Mouse (Mus musculus) kidney, postnatal 0 days (tissue): ENCODE data around the gene Arhgef3. TPM values are rescaled to one million over a fixed set of nuclear protein-coding genes. Genes with fewer than 3 reads are reported as not detected.

ENCODE experiments used
- ATAC-seq: fragments of 200-750 bp; cut with Nextera tagmentation; replicated peaks from 2 replicates; pipeline ENCODE4 v1.8.0; 2017; ENCODE audit warnings: low read depth, moderate number of reproducible peaks, moderate TSS enrichment, moderate library complexity; ENCODE audit not compliant: low FRiP score
- DNase-seq: peaks from one replicate; pipeline ENCODE4 v3.0.0-alpha.2; 2016; ENCODE audit warnings: low spot score
- H3K27ac ChIP-seq: fragments of 300-500 bp; sonication (generic); 2 replicates; pipeline ENCODE4 v1.5.1; 2014; ENCODE audit warnings: mild to moderate bottlenecking
- H3K27me3 ChIP-seq: fragments of 300-500 bp; sonication (generic); 2 replicates; pipeline ENCODE4 v1.6.1; 2014; ENCODE audit warnings: low read length, mixed read lengths; ENCODE audit not compliant: insufficient read depth
- H3K36me3 ChIP-seq: fragments of 300-500 bp; sonication (generic); 2 replicates; pipeline ENCODE4 v1.6.1; 2014; ENCODE audit warnings: low read length, mixed read lengths; ENCODE audit not compliant: insufficient read depth
- H3K4me1 ChIP-seq: fragments of 300-500 bp; sonication (generic); replicated peaks from 2 replicates; pipeline ENCODE4 v1.6.1; 2014; ENCODE audit warnings: antibody characterized with exemption, low read length, mixed read lengths; ENCODE audit not compliant: insufficient read depth
- H3K4me2 ChIP-seq: fragments of 300-500 bp; sonication (generic); 2 replicates; pipeline ENCODE4 v1.6.1; 2014; ENCODE audit warnings: mild to moderate bottlenecking, low read length, moderate library complexity, mixed read lengths
- H3K4me3 ChIP-seq: fragments of 300-500 bp; sonication (generic); replicated peaks from 2 replicates; pipeline ENCODE4 v1.5.1; 2014; ENCODE audit warnings: low read depth, low read length
- H3K9ac ChIP-seq: fragments of 300-500 bp; sonication (generic); 2 replicates; pipeline ENCODE4 v1.6.1; 2014; ENCODE audit warnings: low read depth, low read length
- H3K9me3 ChIP-seq: fragments of 300-500 bp; sonication (generic); replicated peaks from 2 replicates; pipeline ENCODE4 v1.6.1; 2016; ENCODE audit warnings: low read length, inconsistent platforms, mixed read lengths
- CTCF ChIP-seq: IDR thresholded peaks from 2 replicates; pipeline ENCODE4 v1.5.1; 2016; ENCODE audit warnings: antibody characterized with exemption, low read depth, mild to moderate bottlenecking, moderate library complexity
- WGBS: fragments of 180-500 bp; shearing (Covaris S2); extraction: QIAGEN DNeasy Blood & Tissue Kit; methylation state at CpG from one replicate; pipeline ENCODE4 v1.1.7; 2014; 5-methylcytosine and 5-hydroxymethylcytosine counted together
- polyA plus RNA-seq: library from polyadenylated mRNA; unstranded; fragments of >200 nt; fragmentation: Nextera tagmentation; extraction: Ambion mirVana; gene quantifications from 2 replicates; pipeline ENCODE4 v1.2.1, GENCODE M21; 2015

Gene Arhgef3
- polyA plus RNA-seq, 1 experiment from 2014 or later = 20.0 TPM

- peak; percentile 17; the same call in 1 of the 2 replicates for ATAC-seq
- H3K9ac ChIP-seq = no peak overlapping the region
- TF ChIP-seq CTCF = no peak
- no peaks in the 10 kb centered on the region for H3K9me3 ChIP-seq
- 28% methylated on average over 8 of the region's 8 CpGs for WGBS
- no peak overlapping the region for H3K27ac ChIP-seq
- peak; percentile 27 for DNase-seq
- H3K36me3 ChIP-seq = no peaks in the 10 kb centered on the region
- no peaks in the 10 kb centered on the region for H3K27me3 ChIP-seq
- H3K4me2 ChIP-seq = no peak overlapping the region
- no peak overlapping the region for H3K4me3 ChIP-seq
- H3K4me1 ChIP-seq = 0 out of 2 replicates have a peak, but pooled peaks cover 2% of the 10 kb centered on the region
Observed at GRCm38 (mm10) chr14:27123543-27123942, 8.8 kb downstream of the Arhgef3 start.

GRCm38 (mm10) chr14:27130031-27130430 lies 15.3 kb downstream of the Arhgef3 start:
- Histone ChIP-seq H3K27me3 (no peaks in the 10 kb centered on the region), H3K4me2 (no peak overlapping the region), H3K27ac (no peak overlapping the region), H3K4me1 (no peaks in the 10 kb centered on the region), H3K36me3 (no peaks in the 10 kb centered on the region), H3K4me3 (no peak overlapping the region), H3K9ac (no peak overlapping the region), H3K9me3 (no peaks in the 10 kb centered on the region)
- ATAC-seq (no peak), DNase-seq (no peak)
- WGBS = 92% methylated on average over 3 of the region's 3 CpGs
- TF ChIP-seq CTCF = no peak

DNA sequence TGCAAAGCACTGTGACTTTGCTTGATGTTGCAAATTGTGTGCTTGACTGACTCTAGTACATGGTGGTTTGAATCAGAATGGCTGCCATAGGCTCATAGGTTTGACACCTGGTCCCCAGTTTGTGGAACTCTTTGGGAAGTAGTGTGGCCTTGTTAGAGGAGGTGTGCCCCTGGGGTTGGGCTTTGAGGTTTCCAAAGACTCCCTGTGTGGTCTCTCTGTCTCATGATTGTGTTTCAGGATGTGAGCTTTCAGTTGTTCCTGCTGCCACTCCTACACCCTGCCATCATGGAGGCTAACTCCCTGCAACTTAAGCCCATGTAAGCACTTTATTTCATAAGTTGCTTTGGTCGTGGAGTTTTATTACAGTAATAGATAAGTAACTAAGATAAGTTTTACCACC lies 16.0 kb downstream of the Arhgef3 start:
- no peak for TF ChIP-seq CTCF
- no peak overlapping the region for H3K4me3 ChIP-seq
- H3K4me1 ChIP-seq = no peaks in the 10 kb centered on the region
- no peak for ATAC-seq
- H3K27ac ChIP-seq = no peak overlapping the region
- H3K9ac ChIP-seq = no peak overlapping the region
- 24% methylated on average over 1 of the region's 1 CpGs for WGBS
- H3K9me3 ChIP-seq = no peaks in the 10 kb centered on the region
- H3K27me3 ChIP-seq = no peaks in the 10 kb centered on the region
- H3K36me3 ChIP-seq = no peaks in the 10 kb centered on the region
- DNase-seq = no peak
- no peak overlapping the region for H3K4me2 ChIP-seq

GRCm38 (mm10) chr14:27131521-27131920 lies 16.8 kb downstream of the Arhgef3 start:
- H3K4me2 ChIP-seq = no peak overlapping the region
- H3K4me1 ChIP-seq = no peaks in the 10 kb centered on the region
- H3K4me3 ChIP-seq = no peak overlapping the region
- TF ChIP-seq CTCF = no peak
- no peaks in the 10 kb centered on the region for H3K36me3 ChIP-seq
- DNase-seq (no peak), ATAC-seq (no peak)
- no peaks in the 10 kb centered on the region for H3K9me3 ChIP-seq
- 62% methylated on average over 1 of the region's 1 CpGs for WGBS
- no peaks in the 10 kb centered on the region for H3K27me3 ChIP-seq
- no peak overlapping the region for H3K27ac ChIP-seq
- H3K9ac ChIP-seq = no peak overlapping the region

- DNase-seq (peak; percentile 51), ATAC-seq (0 out of 2 replicates have a peak, but pooled peaks have one; percentile 25)
- 64% methylated on average over 9 of the region's 9 CpGs for WGBS
- Histone ChIP-seq H3K9me3 (no peaks in the 10 kb centered on the region), H3K4me1 (no peaks in the 10 kb centered on the region), H3K36me3 (no peaks in the 10 kb centered on the region), H3K27me3 (no peaks in the 10 kb centered on the region), H3K9ac (no peak overlapping the region), H3K27ac (no peak overlapping the region), H3K4me3 (no peak overlapping the region), H3K4me2 (no peak overlapping the region)
- TF ChIP-seq CTCF = no peak
Observed at GRCm38 (mm10) chr14:27138891-27139290, 24.2 kb downstream of the Arhgef3 start.

GRCm38 (mm10) chr14:27139968-27140367 lies 25.3 kb downstream of the Arhgef3 start:
- Histone ChIP-seq H3K36me3 (no peaks in the 10 kb centered on the region), H3K4me3 (no peak overlapping the region), H3K27me3 (no peaks in the 10 kb centered on the region), H3K9ac (no peak overlapping the region), H3K27ac (no peak overlapping the region), H3K4me1 (no peaks in the 10 kb centered on the region), H3K9me3 (no peaks in the 10 kb centered on the region), H3K4me2 (no peak overlapping the region)
- no peak for TF ChIP-seq CTCF
- no peak for DNase-seq
- no peak for ATAC-seq
- WGBS = 83% methylated on average over 3 of the region's 3 CpGs

- DNase-seq (no peak), ATAC-seq (no peak)
- 33% methylated on average over 3 of the region's 3 CpGs for WGBS
- Histone ChIP-seq H3K4me3 (no peak overlapping the region), H3K9me3 (no peaks in the 10 kb centered on the region), H3K27me3 (no peaks in the 10 kb centered on the region), H3K27ac (no peak overlapping the region), H3K9ac (no peak overlapping the region), H3K36me3 (no peaks in the 10 kb centered on the region), H3K4me1 (peaks cover 9% of the 10 kb centered on the region; the same call in 1 of the 2 replicates), H3K4me2 (no peak overlapping the region)
- TF ChIP-seq CTCF = no peak
Observed at GRCm38 (mm10) chr14:27141486-27141885, 26.8 kb downstream of the Arhgef3 start.
